Mouse (Mus musculus) heart, postnatal 4 days (tissue): ENCODE data around the gene Rragd. TPM values are rescaled to one million over a fixed set of nuclear protein-coding genes. Genes with fewer than 3 reads are reported as not detected.
A peak's percentile ranks its signal among the peaks of the same experiment; 100 is the strongest.
"Not testable (repeated sequence)": the region's sequence is repeated elsewhere in the genome, so short reads cannot be mapped to it uniquely, and the experiment has no call there.

Experiments
- DNase-seq: peaks from one replicate; pipeline ENCODE4 v3.0.0; 2021
- total RNA-seq, 2 experiments: library from RNA; stranded (reverse); gene quantifications; 2 replicates each; pipeline ENCODE4 v1.2.3; 2021

Rragd gene
- total RNA-seq, result 10 to 100 TPM; 81.7 to 84.3 TPM

DNA sequence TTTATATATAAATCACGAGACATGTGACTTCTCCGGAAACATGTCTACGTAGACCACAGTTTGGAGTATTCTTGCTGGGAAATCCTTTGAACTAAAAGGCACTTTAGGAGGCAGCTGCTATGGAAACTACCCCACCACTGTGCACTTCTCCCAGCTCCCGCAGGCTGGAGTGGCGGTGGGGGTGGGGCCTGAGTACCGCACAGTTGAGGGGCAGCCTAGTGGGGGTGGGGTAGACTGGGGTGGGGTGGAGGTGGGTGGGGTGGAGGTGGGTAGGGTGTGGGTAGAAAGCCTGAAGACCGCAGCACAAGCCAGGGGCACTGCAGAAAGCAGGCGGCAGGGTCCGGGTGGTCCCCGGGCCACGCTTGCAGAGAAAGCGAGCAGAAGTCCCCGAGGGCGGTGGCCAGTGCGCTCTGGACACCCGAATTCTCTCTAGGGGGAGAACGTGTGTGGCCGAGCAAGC, at the start of gene Rragd:
Rragd (plus strand) TSS at position 322 of the 460 bp plus-strand sequence.
- DNase-seq, result peak; percentile 53

DNA sequence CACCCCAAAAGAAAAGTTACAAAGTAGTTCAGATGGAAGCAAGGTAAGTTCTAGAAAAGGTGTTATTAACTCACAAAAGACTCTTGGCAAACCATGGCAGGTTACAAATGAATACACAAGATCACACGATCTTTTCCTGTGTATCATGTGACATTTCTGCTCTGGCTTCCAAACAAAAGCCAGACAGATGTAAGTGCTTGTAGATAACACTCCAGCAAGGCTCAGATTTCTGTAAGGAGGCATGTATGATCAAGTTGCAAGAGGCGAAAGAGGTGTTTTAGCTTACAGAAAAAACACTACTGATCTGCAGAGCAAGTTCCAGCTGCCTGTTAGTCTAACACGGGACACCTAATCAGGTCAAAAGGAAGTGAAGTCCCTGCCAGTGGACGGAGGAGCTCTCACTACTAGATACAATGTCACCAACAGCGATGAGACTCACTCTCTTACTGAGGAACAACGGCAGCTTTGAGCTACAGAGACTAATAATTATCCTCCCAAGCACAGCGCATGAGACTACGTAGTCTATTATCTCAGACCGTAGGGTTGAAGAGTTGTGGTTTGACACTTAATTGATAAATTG, 46.0 kb upstream of the Rragd start:
- no peak for DNase-seq

DNA sequence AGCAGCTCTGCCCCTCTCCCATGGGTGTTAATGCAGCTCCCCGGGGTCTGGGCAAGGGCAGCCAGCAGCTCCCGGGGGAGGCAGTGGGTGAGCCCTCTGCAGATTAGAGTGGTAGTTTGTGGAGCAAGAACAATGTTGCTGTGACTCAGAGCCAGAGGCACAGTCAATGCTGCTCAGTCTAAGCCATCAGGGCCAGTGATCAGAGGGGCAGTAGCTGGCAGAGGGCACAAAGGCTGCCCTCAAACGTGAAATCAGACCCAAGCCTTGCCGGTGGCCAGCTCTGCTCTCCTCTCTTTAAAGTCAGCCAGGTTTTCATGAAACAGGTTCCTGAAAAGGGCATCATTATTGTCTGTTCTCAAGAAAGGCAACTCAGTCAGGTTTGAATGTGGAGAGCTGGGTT, 43.3 kb upstream of the Rragd start:
- DNase-seq, result no peak

DNA sequence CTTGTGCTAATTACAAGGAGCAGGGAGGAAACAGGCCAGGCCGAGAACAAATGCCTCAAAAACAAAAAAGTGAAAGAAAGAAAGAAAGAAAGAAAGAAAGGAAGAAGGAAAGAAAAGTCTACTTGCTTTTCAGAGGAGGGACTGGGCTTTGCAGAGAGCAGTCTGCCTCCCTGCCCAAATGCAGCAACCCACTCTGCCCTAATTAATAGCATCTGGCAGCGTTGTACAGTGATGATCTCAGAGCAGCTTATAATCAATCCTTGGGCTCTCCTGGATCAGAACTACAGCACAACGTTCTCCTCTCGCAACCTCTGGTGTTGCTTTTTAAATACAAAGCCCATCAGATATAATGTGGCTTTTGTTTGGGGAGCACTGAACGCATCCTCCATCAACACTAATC, 42.9 kb upstream of the Rragd start:
- no peak for DNase-seq

DNA sequence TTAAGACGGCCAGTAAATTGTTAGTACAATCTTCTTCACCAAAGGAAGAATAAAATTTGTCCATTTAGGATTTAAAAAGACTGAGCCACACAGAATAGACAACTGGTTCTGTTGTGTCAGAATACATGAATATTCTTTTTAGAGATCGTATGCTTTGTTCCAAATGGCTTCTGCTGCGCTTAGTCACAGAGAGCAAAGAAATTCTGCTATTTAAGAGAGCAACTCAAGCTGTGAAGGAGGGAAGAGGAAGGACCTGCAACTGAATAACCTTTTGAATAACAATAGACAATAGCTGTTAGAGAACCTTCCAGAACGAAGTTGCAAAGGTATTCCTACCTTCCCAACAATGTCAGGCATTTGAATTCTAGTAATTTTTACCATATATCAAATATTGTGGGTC, 41.9 kb upstream of the Rragd start:
- DNase-seq, result no peak

DNA sequence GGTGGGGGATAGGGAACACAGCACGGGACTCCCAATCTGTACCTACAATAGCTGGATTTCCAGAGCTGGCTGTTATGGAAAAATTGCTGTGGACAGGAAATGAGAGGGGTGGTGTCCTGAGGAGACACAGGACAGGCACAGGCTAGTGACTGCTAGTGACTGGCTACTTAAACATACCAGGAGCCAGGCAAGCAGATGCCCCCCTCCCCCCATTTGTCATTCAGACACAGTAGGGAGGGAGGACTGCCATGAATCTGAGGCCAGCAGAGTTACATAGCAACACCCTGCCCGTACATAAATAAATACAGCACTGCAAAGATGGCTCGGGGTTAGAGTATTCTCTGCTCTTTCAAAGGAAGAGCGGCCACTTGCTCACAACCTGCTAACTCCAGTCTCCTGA, 35.2 kb upstream of the Rragd start:
- peak; percentile 51 for DNase-seq

DNA sequence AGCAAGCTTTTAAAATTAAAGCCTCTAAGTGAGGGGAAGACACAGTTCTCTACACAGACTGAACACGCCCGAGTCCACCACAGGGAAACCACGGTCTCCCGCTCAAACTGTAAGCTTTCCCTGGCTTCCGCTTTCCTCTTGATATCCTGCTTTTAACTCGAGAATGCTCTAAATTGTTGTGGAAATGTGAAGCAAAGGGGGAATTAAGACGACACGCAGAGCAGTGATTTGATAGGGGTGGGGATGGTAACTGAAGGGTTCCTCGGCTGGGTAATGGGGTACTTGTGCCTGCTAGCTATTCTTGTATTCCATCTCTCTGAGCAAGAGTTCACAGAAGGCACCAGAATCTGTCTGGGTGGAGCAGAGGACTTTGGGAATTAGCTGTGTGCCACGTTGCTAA, 34.1 kb upstream of the Rragd start:
- no peak for DNase-seq

DNA sequence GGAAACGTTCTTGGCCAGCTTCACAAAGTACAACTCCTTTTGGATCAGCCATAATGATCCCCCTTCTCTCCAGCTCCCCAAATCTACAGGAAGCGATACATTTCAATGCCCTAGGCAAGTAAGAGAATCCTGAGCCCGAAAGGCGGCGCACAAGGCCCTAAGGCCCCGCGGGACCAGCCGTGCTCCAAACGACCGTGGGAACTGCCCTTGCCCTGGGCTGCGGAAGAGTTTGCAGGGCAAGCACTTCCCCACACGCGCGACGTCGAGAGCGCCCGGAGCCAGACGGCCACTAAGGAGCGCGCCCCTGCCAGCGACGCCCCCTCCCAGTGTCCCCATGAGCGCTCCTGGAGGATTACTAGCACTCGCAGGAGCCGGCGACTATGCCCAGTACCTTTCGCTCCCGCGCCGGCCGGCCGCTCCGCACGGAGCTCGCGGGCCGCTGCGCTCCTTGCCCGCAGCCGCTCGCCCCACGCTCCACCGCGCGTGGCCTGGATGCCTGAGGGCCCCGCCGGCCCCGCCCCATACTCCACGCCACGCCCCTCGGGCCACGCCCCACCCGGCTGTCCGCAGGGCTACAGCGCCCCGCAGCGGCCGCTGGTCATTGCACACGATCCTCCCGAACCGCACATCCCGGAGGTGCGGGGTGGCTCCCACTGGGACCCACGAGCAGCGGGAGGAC, 32.3 kb upstream of the Rragd start, which contains the start of gene Ankrd6:
Ankrd6 (minus strand) TSS at position 486 of the 679 bp plus-strand sequence.
- DNase-seq, result peak; percentile 86

DNA sequence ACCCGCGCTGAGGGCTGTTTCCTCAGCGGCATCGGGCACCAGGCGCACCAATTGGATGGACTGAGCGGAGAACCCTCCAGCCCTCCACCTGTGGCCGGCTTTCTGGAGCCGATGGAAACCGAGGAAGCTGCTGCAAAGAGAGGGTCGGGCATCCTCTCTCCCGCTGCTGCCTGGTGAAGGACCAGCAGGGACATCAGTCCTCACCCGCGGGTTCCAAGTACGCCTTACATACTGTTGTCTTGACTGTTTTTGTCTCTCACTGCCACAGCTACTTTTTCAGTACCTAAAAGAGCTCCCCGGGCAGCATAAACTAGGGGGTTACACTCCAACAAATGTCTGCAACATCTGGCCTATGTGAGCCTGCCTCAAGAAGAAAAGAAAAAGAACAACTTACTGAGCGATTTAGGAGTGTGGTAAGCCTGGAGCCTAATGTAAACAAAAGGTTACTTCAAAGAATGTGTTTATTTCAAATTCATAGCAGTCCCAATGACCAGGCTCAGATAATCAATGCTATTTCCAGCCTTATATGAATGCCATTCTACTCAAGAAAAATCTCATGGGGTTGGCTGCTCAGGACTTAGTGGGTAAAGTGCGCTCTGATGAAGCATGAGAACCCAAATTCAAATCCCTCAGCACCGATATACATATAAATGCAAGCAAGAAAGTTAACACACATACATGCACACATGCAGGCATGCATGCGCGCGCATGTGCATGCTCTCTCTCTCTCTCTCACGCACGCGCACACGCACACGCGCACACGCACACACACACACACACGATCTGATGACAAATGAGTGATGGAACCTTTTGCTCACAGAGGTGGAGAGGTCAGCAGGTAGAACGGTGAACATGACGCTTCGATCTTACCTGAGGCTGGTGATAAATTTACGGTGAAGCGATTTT, 31.5 kb upstream of the Rragd start:
- no peak for DNase-seq

DNA sequence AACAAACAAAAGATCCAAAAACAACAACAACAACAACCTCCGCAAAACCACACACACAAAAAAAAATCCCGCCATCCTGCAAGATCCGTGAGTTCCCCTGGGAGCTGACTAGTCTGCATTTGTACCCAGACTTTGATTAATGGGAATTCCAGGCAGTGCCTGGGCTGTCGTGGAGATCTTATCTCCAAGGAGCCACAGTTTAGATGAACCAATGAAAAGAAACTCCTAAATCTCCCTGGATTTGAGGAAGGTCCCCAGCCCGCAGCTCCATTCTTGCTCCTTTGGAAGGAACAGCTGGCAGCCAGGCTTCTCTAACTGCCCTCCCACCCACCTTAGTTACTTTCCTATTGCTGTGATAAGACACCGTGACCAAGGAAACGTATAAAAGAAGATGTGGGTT, 30.2 kb upstream of the Rragd start:
- no peak for DNase-seq

DNA sequence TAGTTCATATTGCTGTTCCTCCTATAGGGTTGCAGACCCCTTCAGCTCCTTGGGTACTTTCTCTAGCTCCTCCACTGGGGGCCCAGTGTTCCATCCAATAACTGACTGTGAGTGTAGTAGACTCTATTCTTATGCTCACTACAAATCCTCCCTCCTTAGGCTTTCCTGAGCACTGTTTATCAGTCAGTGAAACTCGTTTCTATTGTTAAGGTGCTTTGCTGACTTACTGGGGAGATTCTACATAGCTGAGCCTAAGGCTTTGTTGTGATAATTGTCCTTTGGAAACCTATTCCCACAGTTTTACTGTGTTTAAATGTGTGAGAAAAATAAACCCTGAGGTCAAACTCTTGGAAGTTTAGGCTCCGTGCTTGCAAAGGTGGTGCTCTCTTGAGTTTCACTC, 26.4 kb upstream of the Rragd start:
- DNase-seq, result no peak

DNA sequence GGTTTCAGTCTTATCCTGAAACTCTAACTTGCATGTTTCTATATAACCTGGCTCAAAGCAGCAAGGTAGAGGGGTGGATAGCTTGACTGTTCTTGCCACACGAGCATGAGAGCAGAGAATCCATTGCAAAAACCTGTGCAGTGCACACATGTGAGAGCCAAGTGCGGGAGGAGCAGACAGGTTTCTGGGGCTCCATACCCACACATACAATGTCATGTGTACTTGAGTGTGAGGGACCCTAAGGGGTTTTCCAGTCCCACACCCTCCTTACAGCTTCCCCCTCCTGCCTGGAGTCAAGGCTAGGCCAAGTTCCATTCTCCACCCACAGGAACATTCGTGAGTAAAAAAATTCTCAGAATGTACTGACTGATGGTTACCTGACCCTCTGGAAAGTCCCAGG, 21.4 kb upstream of the Rragd start:
- DNase-seq, result no peak

DNA sequence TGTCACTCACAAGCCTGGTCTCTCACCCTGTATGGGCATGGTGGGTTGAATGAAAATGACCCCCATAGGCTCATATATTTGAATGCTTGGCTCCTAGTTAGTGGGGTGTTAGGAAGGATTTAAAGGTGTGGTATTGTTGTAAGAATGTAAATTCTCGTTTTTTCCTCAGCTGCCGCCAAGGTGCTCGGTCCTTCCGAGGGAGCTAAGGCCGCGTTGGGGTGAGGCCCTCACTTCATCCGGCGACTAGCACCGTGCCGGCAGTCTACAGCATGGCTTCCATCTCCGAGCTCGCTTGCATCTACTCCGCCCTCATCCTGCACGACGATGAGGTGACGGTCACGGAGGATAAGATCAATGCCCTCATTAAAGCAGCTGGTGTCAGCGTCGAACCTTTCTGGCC, 18.2 kb upstream of the Rragd start:
- not testable (repeated sequence) for DNase-seq

DNA sequence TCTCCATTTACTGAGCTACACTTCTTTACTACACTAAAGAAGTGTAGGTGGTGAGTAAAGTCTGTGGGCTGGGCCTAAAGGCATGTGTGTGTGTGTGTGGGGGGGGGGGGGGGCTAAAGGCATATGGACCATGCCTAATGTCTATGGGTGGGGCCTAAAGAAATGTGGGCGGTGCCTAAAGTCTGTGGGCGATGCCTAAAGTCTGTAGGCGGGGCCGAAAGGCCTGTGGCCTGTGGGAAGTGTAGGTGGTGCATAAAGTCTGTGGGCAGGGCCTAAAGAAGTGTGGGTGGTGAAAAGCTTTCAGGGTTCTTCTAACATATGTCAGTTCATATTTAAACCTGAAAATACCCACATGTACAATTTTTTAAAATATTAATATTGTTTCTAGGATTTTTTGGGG, 5.5 kb upstream of the Rragd start:
- no peak for DNase-seq

DNA sequence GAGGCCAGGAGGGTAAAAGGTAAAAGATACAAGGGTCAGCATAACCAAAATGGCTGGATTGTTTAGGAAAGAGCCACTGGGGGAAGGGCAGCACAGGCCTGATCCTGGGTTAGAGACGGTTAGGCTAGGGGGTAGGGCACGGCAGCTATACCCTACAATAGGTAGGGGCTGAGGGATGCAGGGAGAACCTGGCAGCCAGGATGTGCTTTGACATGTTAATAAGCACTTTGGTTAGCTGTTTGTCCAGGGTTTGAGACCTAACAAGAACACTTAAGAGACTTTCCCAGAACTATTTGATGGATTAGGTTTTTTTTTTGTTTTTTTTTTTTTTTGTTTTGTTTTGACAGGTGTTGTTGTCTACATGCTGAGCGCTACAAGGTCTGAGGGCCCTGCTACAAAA, 2.8 kb upstream of the Rragd start:
- DNase-seq, result no peak

DNA sequence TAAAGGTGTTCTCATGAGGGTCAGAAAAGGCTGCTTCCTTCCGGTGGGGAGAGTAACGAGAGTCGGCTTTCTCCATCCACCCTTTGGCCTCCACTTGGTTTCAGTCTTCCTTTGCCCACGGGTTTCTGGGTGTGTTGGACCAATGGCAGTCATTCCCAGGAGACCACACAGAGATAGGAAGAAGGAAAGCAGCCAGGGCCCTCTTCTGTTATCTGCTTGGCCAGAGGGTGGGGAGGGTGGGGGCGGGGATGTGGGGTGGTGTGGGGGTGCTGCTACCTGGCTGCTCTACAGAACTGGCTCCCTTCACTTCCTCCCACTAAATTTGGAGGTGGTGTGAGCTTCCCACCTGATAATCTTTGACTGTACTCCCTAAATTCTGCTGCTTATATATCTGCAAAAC, 1.2 kb upstream of the Rragd start:
- no peak for DNase-seq

DNA sequence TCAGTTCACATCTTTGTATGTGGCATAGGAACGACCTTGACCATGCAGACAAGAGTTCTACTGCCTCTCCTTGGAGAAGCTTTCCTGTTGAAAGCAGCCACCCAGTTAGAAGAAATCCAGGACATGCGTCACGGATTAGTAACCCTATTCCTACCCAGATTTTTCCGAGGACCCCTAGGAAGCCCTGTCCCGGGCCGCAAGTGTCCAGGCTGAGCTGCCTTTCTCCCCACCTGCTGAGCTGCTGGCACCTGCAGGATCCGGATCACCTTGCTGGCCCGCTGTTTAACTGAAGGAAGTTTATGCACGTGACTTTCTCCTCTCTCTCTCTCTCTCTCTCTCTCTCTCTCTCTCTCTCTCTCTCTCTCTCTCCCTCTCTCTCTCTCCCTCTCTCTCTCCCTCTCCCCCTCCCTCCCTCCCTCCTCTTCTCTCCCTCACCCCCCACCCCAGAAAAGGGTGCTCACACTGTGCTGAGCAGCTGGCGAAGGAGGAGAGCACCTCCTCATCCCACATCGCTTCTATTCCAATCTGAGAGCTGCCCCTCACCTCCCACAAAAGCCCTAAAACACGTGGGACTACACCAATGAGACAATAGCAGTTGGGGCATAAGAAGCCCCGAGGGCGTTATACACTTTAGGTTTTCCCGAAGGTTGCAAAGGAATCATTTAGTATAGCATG, 659 bp upstream of the Rragd start:
- DNase-seq, result peak; percentile 8

DNA sequence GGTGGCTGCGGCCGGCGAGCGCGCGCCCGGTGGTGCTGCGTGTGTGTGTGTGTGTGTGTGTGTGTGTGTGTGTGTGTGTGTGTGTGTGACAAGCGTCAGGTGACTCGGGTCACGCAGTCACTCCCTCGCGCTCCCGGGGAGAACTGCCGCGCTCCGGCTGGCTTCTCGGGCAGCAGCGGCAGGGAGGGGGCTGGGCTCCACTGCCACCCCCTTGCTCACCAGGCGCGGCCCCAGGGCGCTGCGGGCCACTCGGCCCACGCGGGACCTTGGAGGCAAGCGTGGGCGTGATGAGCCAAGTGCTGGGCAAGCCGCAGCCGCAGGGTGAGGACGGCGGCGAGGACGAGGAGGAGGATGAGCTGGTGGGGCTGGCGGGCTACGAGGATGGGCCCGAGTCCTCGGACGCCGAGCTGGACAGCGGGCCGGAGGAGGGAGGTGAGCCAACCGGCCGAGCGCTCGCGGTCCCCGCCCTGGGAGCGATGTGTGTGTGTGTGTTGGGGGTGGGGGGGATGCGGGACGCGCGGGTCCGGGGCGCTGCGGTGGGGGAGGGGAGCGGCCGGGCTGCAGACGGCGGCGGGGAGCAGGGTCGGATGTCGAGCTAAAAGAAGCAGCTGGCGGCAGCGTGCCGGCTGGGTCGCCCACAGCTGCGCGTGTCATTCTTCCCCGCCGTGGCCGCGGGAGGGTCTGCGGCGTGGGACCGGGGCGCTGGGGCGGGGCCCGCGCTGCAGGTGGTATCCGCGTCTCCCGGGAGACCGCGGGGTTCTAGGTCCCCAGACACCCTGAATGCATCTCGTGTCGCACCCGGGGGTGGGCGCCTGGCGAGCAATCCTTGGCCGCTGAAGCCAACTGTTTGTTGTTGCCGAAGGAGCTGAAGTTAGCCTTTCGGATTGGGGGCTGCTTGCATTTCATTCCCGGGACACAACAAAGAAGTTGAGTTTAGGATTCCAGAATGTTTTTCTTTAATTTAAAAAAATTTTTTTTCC, 629 bp downstream of the Rragd start:
- DNase-seq, result peak; percentile 74

DNA sequence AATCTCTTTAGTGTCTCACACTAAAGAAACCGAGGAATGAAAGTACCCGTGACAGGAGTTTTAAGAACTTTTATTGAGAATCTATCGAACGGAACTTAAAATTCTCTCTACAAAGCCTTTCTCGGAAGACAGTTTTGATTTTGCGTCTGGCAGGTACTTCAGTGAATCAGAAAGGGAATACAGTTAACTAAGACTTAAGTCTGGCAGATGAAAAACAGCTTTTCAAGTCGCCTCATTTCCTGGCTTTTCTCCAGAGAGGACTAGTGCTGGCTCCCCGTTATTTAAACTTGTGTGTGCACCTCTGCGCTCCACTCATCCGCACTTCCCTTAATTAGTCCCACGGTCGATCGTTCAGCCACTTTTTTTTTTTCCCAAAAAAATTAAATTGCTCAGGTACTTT, 1.4 kb downstream of the Rragd start:
- DNase-seq, result no peak

DNA sequence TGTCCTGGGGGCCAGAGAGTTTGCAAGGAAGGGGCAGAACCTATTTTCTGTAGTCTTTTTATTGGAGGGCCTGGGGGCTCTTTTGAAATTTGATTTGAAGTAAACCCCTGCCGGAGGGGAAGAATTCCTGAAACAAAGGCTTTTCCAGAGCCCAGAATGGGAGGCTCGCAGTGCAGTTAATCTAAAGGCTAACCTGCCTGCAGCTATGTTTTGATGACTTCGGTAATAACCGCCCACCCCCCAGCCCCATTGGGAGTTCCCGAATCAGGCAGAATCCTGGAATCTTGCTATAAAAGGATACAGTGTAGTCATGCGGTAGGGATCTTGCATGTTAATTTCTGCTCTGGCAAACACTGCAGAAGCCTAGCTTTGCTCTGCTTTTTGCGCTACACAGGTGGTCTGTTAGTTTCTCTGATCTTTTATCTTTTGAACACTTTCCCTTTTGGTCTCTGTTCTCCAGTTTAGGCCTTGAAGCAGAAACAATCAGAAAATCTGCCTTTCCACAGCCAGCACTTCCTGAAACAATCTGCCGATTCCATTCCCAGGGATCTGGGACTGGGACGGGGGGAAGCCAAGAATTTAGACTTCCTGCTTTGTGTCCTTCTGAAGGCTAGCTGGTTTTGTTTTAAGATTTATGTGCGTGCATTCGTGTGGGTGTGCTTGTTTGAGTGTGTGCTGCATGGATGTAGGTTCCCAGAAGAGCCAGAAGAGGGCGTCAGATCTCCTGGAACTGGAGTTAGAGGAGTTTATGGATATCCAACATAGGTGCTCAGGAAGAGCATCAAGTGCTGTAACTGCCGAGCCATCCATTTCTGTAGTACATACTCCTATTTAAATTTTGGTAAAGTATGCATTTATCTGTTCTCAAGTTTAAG, 2.2 kb downstream of the Rragd start:
- DNase-seq, result peak; percentile 19

DNA sequence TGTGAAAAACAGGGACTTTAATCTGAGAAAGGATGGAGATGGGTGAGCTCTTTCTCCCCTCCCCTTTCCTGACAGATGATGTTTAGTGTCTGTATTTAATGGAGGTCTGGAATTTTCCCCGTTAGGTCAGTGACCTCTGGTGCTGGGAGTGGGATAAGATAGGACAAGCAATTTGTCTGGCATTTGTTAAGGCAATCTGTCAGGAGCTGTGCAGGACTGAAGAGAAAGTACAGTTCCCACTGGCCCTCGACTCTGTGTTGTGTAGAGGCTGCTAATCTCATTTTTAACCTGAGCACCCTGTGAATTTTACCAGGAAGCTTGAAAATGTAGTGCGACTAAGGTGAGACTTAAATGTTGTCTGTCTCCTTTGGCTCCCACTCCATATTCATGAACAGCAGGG, 2.8 kb downstream of the Rragd start:
- DNase-seq, result no peak
